Mouse (Mus musculus) adrenal gland, postnatal 10 days (tissue): Measurements from ENCODE around the gene Mex3d. TPM values are rescaled to one million over a fixed set of nuclear protein-coding genes. Genes with fewer than 3 reads are reported as not detected.

Source experiments
- DNase-seq: peaks from one replicate; pipeline ENCODE4 v3.0.0; 2021; ENCODE audit warnings: mixed read lengths
- total RNA-seq, 2 experiments: library from RNA; stranded (reverse); gene quantifications; 2 replicates each; pipeline ENCODE4 v1.2.3; 2021

Gene Mex3d
- total RNA-seq, 2 experiments from 2014 or later: 19.6 to 21.8 TPM

GRCm38 (mm10) chr10:80412656-80413541, 25.4 kb upstream of the Mex3d start:
- peak; percentile 77 for DNase-seq

GRCm38 (mm10) chr10:80407924-80408323, 20.5 kb upstream of the Mex3d start:
- DNase-seq: no peak

GRCm38 (mm10) chr10:80406684-80407501, 19.4 kb upstream of the Mex3d start, which contains the start of gene Uqcr11:
Gene Uqcr11, minus strand, starts transcription at chr10:80406830.
- peak; percentile 94 for DNase-seq

- no peak for DNase-seq
These were observed 18.2 kb upstream of the Mex3d start for GRCm38 (mm10) chr10:80405481-80406173.

GRCm38 (mm10) chr10:80403044-80403692, 15.7 kb upstream of the Mex3d start:
- DNase-seq: peak; percentile 82

GRCm38 (mm10) chr10:80400704-80401161, 13.3 kb upstream of the Mex3d start:
- DNase-seq: no peak

GRCm38 (mm10) chr10:80399973-80400703, 12.7 kb upstream of the Mex3d start:
- DNase-seq: no peak

GRCm38 (mm10) chr10:80399191-80399972, 11.9 kb upstream of the Mex3d start, which contains the start of gene Mbd3:
Gene Mbd3, minus strand, starts transcription at chr10:80399550.
- peak; percentile 99 for DNase-seq

GRCm38 (mm10) chr10:80398719-80399190, 11.3 kb upstream of the Mex3d start:
- DNase-seq: peak; percentile 98

- DNase-seq: no peak
These were observed 10.7 kb upstream of the Mex3d start for GRCm38 (mm10) chr10:80398174-80398535.

GRCm38 (mm10) chr10:80397524-80398173, 10.2 kb upstream of the Mex3d start:
- no peak for DNase-seq

GRCm38 (mm10) chr10:80396822-80397523, 9.5 kb upstream of the Mex3d start:
- DNase-seq: no peak

- DNase-seq: no peak
These were observed 7.7 kb upstream of the Mex3d start for GRCm38 (mm10) chr10:80395025-80395627.

- no peak for DNase-seq
These were observed 5.2 kb upstream of the Mex3d start for GRCm38 (mm10) chr10:80392687-80393086.

GRCm38 (mm10) chr10:80390697-80391096, 3.2 kb upstream of the Mex3d start:
- no peak for DNase-seq

- no peak for DNase-seq
These were observed 1.8 kb upstream of the Mex3d start for GRCm38 (mm10) chr10:80389185-80389708.

- no peak for DNase-seq
These were observed 1.3 kb upstream of the Mex3d start for GRCm38 (mm10) chr10:80388731-80389130.
